Mouse (Mus musculus) MEL (cell line): ENCODE measurements around the gene AC141477.1. TPM values are rescaled to one million over a fixed set of nuclear protein-coding genes. Genes with fewer than 3 reads are reported as not detected.

Experiments
- DNase-seq: peaks from one replicate; pipeline ENCODE4 v3.0.0; 2011; ENCODE audit warnings: low read depth, low spot score
- H3K27ac ChIP-seq: 2 replicates; pipeline ENCODE4 v1.5.1; 2012; ENCODE audit warnings: low read depth, mild to moderate bottlenecking, control low read depth, low read length, moderate library complexity; ENCODE audit not compliant: control insufficient read depth
- H3K27me3 ChIP-seq, 2 experiments: fragments of 150-350 bp in 1 of 2; sonication (generic) in 1 of 2; 2 replicates each; pipeline ENCODE4 v1.6.1; 2012; ENCODE audit warnings: low read length in 2 of 2, mild to moderate bottlenecking in 2 of 2, improper control_type of control experiment in 1 of 2, moderate library complexity in 1 of 2; ENCODE audit not compliant: insufficient read depth in 2 of 2, control insufficient read depth in 1 of 2
- H3K36me3 ChIP-seq, 2 experiments: 2 replicates each; pipeline ENCODE4 v1.6.1; 2012 to 2014; ENCODE audit warnings: low read length in 2 of 2, improper control_type of control experiment in 1 of 2, inconsistent platforms in 1 of 2, mild to moderate bottlenecking in 1 of 2; ENCODE audit not compliant: insufficient read depth in 2 of 2, control insufficient read depth in 1 of 2
- H3K4me1 ChIP-seq, 2 experiments: fragments of 150-350 bp in 1 of 2; sonication (generic) in 1 of 2; 2 replicates each; pipeline ENCODE4 v1.6.1; 2012; ENCODE audit warnings: low read length in 2 of 2, improper control_type of control experiment in 1 of 2, mild to moderate bottlenecking in 1 of 2; ENCODE audit not compliant: insufficient read depth in 2 of 2, control insufficient read depth in 1 of 2
- H3K4me3 ChIP-seq, 2 experiments: fragments of 150-350 bp in 1 of 2; sonication (generic) in 1 of 2; 2 replicates each; pipeline ENCODE4 v1.5.1; 2012; ENCODE audit warnings: low read depth in 2 of 2, low read length in 2 of 2, mild to moderate bottlenecking in 2 of 2, moderate library complexity in 2 of 2, control low read depth in 1 of 2, improper control_type of control experiment in 1 of 2; ENCODE audit not compliant: control insufficient read depth in 1 of 2, insufficient read depth in 1 of 2
- H3K79me2 ChIP-seq: 2 replicates; pipeline ENCODE4 v1.6.1; 2012; ENCODE audit warnings: mild to moderate bottlenecking, low read length, moderate library complexity; ENCODE audit not compliant: control insufficient read depth, poor library complexity, insufficient read depth
- H3K9ac ChIP-seq: 2 replicates; pipeline ENCODE4 v1.6.1; 2012; ENCODE audit warnings: low read depth, mild to moderate bottlenecking, control low read depth, low read length, moderate library complexity; ENCODE audit not compliant: control insufficient read depth, poor library complexity, severe bottlenecking
- H3K9me3 ChIP-seq: fragments of 150-350 bp; sonication (generic); replicated peaks from 2 replicates; pipeline ENCODE4 v1.6.1; 2012; ENCODE audit warnings: mild to moderate bottlenecking, low read length, improper control_type of control experiment, moderate library complexity; ENCODE audit not compliant: insufficient read depth
- BHLHE40 ChIP-seq: IDR thresholded peaks from 2 replicates; pipeline ENCODE4 v1.6.1; 2012; ENCODE audit warnings: low read depth, mild to moderate bottlenecking, inconsistent platforms, low read length, improper control_type of control experiment, borderline replicate concordance
- CHD1 ChIP-seq: IDR thresholded peaks from 2 replicates; pipeline ENCODE4 v1.6.1; 2012; ENCODE audit warnings: low read depth, mild to moderate bottlenecking, inconsistent platforms, low read length, improper control_type of control experiment
- CHD2 ChIP-seq: IDR thresholded peaks from 2 replicates; pipeline ENCODE4 v1.6.1; 2011; ENCODE audit warnings: low read length, improper control_type of control experiment
- CTCF ChIP-seq, 3 experiments: IDR thresholded peaks in 2 of 3; conservative IDR thresholded peaks in 1 of 3; 2 replicates each; pipeline ENCODE4 v1.5.1; 2011 to 2012; ENCODE audit warnings: low read length in 3 of 3, low read depth in 2 of 3, mild to moderate bottlenecking in 2 of 3, improper control_type of control experiment in 1 of 3, inconsistent platforms in 1 of 3, mixed read lengths in 1 of 3, moderate library complexity in 1 of 3; ENCODE audit not compliant: control insufficient read depth in 1 of 3, insufficient read depth in 1 of 3, poor library complexity in 1 of 3, severe bottlenecking in 1 of 3
- ELF1 ChIP-seq: IDR thresholded peaks from 2 replicates; pipeline ENCODE4 v1.6.1; 2014; ENCODE audit warnings: low read depth, mild to moderate bottlenecking, inconsistent platforms, low read length, improper control_type of control experiment, moderate library complexity
- EP300 ChIP-seq, 2 experiments: IDR thresholded peaks; 2 replicates each; pipeline ENCODE4 v1.6.1; 2011; ENCODE audit warnings: improper control_type of control experiment in 2 of 2, low read length in 2 of 2, low read depth in 1 of 2, mild to moderate bottlenecking in 1 of 2
- ETS1 ChIP-seq: IDR thresholded peaks from 2 replicates; pipeline ENCODE4 v1.6.1; 2012; ENCODE audit warnings: low read depth, mild to moderate bottlenecking, inconsistent platforms, low read length, improper control_type of control experiment, moderate library complexity
- GABPA ChIP-seq: IDR thresholded peaks from 2 replicates; pipeline ENCODE4 v1.6.1; 2012; ENCODE audit warnings: low read depth, mild to moderate bottlenecking, inconsistent platforms, low read length, improper control_type of control experiment, moderate library complexity
- GATA1 ChIP-seq: IDR thresholded peaks from 2 replicates; pipeline ENCODE4 v1.6.1; 2011; ENCODE audit warnings: low read depth, low read length, improper control_type of control experiment
- JUND ChIP-seq: IDR thresholded peaks from 2 replicates; pipeline ENCODE4 v1.6.1; 2011; ENCODE audit warnings: low read depth, mild to moderate bottlenecking, improper control_type of control experiment, low read length
- KAT2A ChIP-seq: conservative IDR thresholded peaks from 2 replicates; pipeline ENCODE4 v1.6.1; 2012; ENCODE audit warnings: low read depth, low read length, improper control_type of control experiment, inconsistent platforms
- MAFK ChIP-seq: IDR thresholded peaks from 2 replicates; pipeline ENCODE4 v1.6.1; 2011; ENCODE audit warnings: low read depth, mild to moderate bottlenecking, low read length, improper control_type of control experiment, borderline replicate concordance
- MAX ChIP-seq: IDR thresholded peaks from 2 replicates; pipeline ENCODE4 v1.6.1; 2011; ENCODE audit warnings: low read length, improper control_type of control experiment
- MAZ ChIP-seq: IDR thresholded peaks from 2 replicates; pipeline ENCODE4 v1.6.1; 2012; ENCODE audit warnings: low read depth, mild to moderate bottlenecking, inconsistent platforms, low read length, improper control_type of control experiment
- MEF2A ChIP-seq: IDR thresholded peaks from 2 replicates; pipeline ENCODE4 v1.6.1; 2014; ENCODE audit warnings: low read depth, mild to moderate bottlenecking, inconsistent platforms, low read length, improper control_type of control experiment; ENCODE audit not compliant: poor library complexity, insufficient replicate concordance, severe bottlenecking; ENCODE audit errors: extremely low read depth
- MYB ChIP-seq: IDR thresholded peaks from 2 replicates; pipeline ENCODE4 v1.6.1; 2011; ENCODE audit warnings: mild to moderate bottlenecking, low read depth, low read length, improper control_type of control experiment
- MYC ChIP-seq: IDR thresholded peaks from 2 replicates; pipeline ENCODE4 v1.6.1; 2011; ENCODE audit warnings: low read depth, mild to moderate bottlenecking, low read length, improper control_type of control experiment, moderate library complexity
- NRF1 ChIP-seq: IDR thresholded peaks from 2 replicates; pipeline ENCODE4 v1.6.1; 2014; ENCODE audit warnings: low read depth, mild to moderate bottlenecking, inconsistent platforms, low read length, improper control_type of control experiment, moderate library complexity; ENCODE audit not compliant: poor library complexity, insufficient read depth, severe bottlenecking
- POLR2A ChIP-seq, 2 experiments: IDR thresholded peaks; 2 replicates each; pipeline ENCODE4 v1.6.1; 2011 to 2012; ENCODE audit warnings: low read length in 2 of 2, mild to moderate bottlenecking in 2 of 2, control low read depth in 1 of 2, improper control_type of control experiment in 1 of 2, low read depth in 1 of 2, moderate library complexity in 1 of 2; ENCODE audit not compliant: control insufficient read depth in 1 of 2, insufficient read depth in 1 of 2, poor library complexity in 1 of 2
- RAD21 ChIP-seq: IDR thresholded peaks from 2 replicates; pipeline ENCODE4 v1.6.1; 2011; ENCODE audit warnings: mild to moderate bottlenecking, low read depth, low read length, improper control_type of control experiment
- RCOR1 ChIP-seq: IDR thresholded peaks from 2 replicates; pipeline ENCODE4 v1.6.1; 2012; ENCODE audit warnings: low read depth, mild to moderate bottlenecking, inconsistent platforms, low read length, improper control_type of control experiment
- SMC3 ChIP-seq: IDR thresholded peaks from 2 replicates; pipeline ENCODE4 v1.6.1; 2011; ENCODE audit warnings: low read depth, low read length, improper control_type of control experiment
- TBP ChIP-seq: IDR thresholded peaks from 2 replicates; pipeline ENCODE4 v1.8.0; 2011; ENCODE audit warnings: low read depth, low read length, improper control_type of control experiment
- TCF12 ChIP-seq: IDR thresholded peaks from 2 replicates; pipeline ENCODE4 v1.6.1; 2014; ENCODE audit warnings: low read depth, mild to moderate bottlenecking, inconsistent platforms, low read length, improper control_type of control experiment, moderate library complexity
- UBTF ChIP-seq: IDR thresholded peaks from 2 replicates; pipeline ENCODE4 v1.6.1; 2012; ENCODE audit warnings: low read depth, mild to moderate bottlenecking, inconsistent platforms, low read length, improper control_type of control experiment, moderate library complexity, borderline replicate concordance; ENCODE audit not compliant: insufficient read depth
- USF2 ChIP-seq, 2 experiments: IDR thresholded peaks; 2 replicates each; pipeline ENCODE4 v1.6.1; 2011 to 2012; ENCODE audit warnings: improper control_type of control experiment in 2 of 2, low read length in 2 of 2, borderline replicate concordance in 1 of 2, inconsistent platforms in 1 of 2, low read depth in 1 of 2, mild to moderate bottlenecking in 1 of 2; ENCODE audit not compliant: insufficient read depth in 1 of 2
- ZC3H11A ChIP-seq: IDR thresholded peaks from 2 replicates; pipeline ENCODE4 v1.6.1; 2012; ENCODE audit warnings: low read depth, mild to moderate bottlenecking, inconsistent platforms, low read length, improper control_type of control experiment
- ZKSCAN1 ChIP-seq: IDR thresholded peaks from 2 replicates; pipeline ENCODE4 v1.6.1; 2012; ENCODE audit warnings: low read depth, mild to moderate bottlenecking, inconsistent platforms, low read length, improper control_type of control experiment, moderate library complexity
- ZMIZ1 ChIP-seq: IDR thresholded peaks from 2 replicates; pipeline ENCODE4 v1.6.1; 2012; ENCODE audit warnings: low read depth, mild to moderate bottlenecking, inconsistent platforms, low read length, improper control_type of control experiment, moderate library complexity
- ZNF384 ChIP-seq: IDR thresholded peaks from 2 replicates; pipeline ENCODE4 v1.6.1; 2012; ENCODE audit warnings: low read depth, mild to moderate bottlenecking, inconsistent platforms, low read length, improper control_type of control experiment
- polyA plus RNA-seq, 2 experiments: library from polyadenylated mRNA; stranded (reverse) in 1 of 2; unstranded in 1 of 2; fragments of >175 nt in 1 of 2; fragments of >200 nt in 1 of 2; gene quantifications; 2 replicates each; pipeline versions ENCODE4 v1.2.1 to v1.2.4; 2012; ENCODE audit warnings: low replicate concordance in 2 of 2, low read depth in 1 of 2; ENCODE audit not compliant: insufficient read length in 2 of 2, insufficient read depth in 1 of 2, missing spikeins in 1 of 2
- total RNA-seq: library from RNA; depleted of rRNA; stranded (reverse); fragments of 300-350 nt; gene quantifications from 2 replicates; pipeline ENCODE4 v1.2.3, GENCODE M21; 2012

AC141477.1 gene
- total and polyA plus RNA-seq, 3 experiments: 0.70 TPM; not detected in 2

DNA sequence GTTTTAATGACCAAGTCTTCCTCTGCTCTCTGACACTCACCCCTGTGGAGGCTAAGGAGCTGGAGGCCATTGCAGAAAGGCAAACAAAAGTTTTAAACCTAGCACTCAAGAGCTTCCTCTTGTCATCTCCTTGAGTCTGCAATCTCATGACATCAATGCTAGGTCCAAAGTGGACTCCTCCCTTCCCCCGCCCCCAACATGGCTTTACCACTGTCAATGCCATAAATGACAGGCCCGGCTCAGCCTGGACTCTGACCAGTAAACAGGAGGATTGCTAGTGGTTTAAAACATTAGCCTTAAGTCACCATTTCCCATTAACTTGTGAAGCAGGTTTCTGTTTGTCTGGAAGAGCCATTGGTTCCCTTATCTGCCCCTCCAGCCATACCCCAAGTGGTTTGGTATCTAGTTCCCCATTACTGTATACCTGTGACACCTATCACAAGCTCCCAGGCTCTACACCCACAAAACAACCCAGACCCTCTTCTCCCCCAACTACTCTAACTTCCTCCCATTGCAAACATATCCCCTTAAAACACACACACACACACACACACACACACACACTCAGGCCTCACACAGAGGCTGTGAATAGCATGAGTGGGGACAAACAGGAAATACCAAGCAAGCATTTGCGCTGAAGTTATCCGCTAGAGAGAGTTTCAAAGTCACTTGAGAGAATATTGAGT, 5.9 kb upstream of the AC141477.1 start (continued):
- no peak for TF ChIP-seq SMC3
- peak in 1 of 2 experiments; percentile 56; a peak in 2 of 4 replicates for TF ChIP-seq POLR2A (IDR thresholded peaks at IDR 0.05; ENCODE audit: control insufficient read depth in 1 of 2, insufficient read depth in 1 of 2, low read depth in 1 of 2, low read length in 2 of 2, poor library complexity in 1 of 2)
- peak; percentile 69; the same call in 1 of the 2 replicates for TF ChIP-seq MAX
- TF ChIP-seq ETS1: peak; percentile 90
- peak; percentile 69 for TF ChIP-seq MYB
- peak; percentile 75 for TF ChIP-seq JUND
- peak; percentile 51; the same call in 1 of the 2 replicates for TF ChIP-seq MYC
- TF ChIP-seq RAD21: no peak
- TF ChIP-seq EP300 (IDR thresholded peaks at IDR 0.05; ENCODE audit: low read depth in 1 of 2, low read length in 2 of 2): peak; percentile 96
- peak; percentile 65; the same call in 1 of the 2 replicates for TF ChIP-seq MEF2A
- peak; percentile 97 for TF ChIP-seq GATA1
- TF ChIP-seq MAZ: peak; percentile 96; the same call in 1 of the 2 replicates
- TF ChIP-seq ZC3H11A: no peak

DNA sequence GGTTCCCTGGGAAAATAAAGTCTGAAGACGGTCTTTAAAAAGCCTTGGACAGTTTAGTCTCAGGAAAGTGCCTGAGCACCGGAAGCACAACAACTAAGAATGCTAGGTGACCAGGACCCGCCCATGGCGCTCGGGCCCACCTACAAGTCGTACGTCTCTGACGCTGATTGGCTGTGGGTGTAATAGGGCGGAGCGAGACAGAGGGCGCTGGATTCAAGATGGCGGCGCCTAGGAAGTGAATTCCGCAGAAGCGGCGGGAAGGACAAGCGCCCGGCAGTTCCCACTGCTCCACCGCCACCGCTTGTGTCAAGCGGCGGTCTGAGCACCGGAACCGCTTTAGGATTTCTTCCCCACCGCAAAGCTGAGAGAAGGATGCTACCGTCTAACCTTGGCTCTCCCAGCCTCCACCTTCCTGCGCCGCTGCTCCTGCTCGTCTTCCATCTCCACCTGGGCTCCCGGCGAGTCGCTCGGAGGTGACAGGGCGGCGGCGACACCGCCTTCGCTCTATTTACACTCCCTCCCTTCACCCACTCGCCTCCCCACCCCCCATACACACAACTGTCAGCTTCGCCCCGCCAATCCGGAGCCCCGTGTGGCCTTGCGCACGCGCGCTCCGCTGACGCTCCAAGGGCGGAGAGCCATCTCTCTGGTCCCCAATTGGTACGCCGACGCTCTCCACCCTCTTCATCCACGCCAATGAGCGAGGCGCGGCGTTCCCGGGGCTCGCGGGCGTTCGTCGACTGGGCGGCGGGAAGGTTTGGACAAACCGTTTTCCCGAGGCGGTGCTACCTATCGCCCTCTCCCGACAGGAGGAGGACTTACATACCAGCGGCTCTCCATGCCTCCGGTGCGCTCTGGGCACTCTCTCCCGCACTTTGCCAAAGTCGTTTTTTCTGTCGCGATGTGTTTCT, 2.2 kb upstream of the AC141477.1 start, which contains the start of gene Pcnt:
TSS of gene Pcnt (minus strand) at position 609 of the 911 bp plus-strand sequence.
- no peaks in the 10 kb centered on the region for H3K9me3 ChIP-seq
- H3K27me3 ChIP-seq: no peaks in the 10 kb centered on the region
- peaks cover 25% of the 10 kb centered on the region for H3K79me2 ChIP-seq
- peak; percentile 99 for DNase-seq
- peak within 1 kb of the TSS; percentile 95 for H3K27ac ChIP-seq
- peaks cover 8 to 37% of the 10 kb centered on the region in 2 experiments for H3K4me1 ChIP-seq
- peaks cover 3 to 34% of the 10 kb centered on the region in 2 experiments for H3K36me3 ChIP-seq
- peak within 1 kb of the TSS; percentile 91 for H3K9ac ChIP-seq
- peak within 1 kb of the TSS; percentile 76 to 93 for H3K4me3 ChIP-seq
- TF ChIP-seq ETS1: no peak
- peak; percentile 36; the same call in 1 of the 2 replicates for TF ChIP-seq KAT2A
- TF ChIP-seq ZMIZ1: peak; percentile 74
- no peak for TF ChIP-seq UBTF
- no peak for TF ChIP-seq USF2 (IDR thresholded peaks at IDR 0.05; ENCODE audit: borderline replicate concordance in 1 of 2, insufficient read depth in 1 of 2, low read depth in 1 of 2, low read length in 2 of 2)
- TF ChIP-seq CHD1: no peak; the same call in 1 of the 2 replicates
- no peak for TF ChIP-seq RCOR1
- peak; percentile 93 for TF ChIP-seq CHD2
- no peak for TF ChIP-seq SMC3
- no peak for TF ChIP-seq ZNF384
- TF ChIP-seq TBP: peak; percentile 82
- TF ChIP-seq EP300 (IDR thresholded peaks at IDR 0.05; ENCODE audit: low read depth in 1 of 2, low read length in 2 of 2): no peak; a peak in 1 of 4 replicates
- TF ChIP-seq GABPA: no peak
- peak; percentile 93 for TF ChIP-seq NRF1
- TF ChIP-seq MAX: no peak; the same call in 1 of the 2 replicates
- no peak for TF ChIP-seq ZKSCAN1
- TF ChIP-seq MEF2A: no peak
- no peak for TF ChIP-seq MAFK
- TF ChIP-seq ELF1: peak; percentile 58; the same call in 1 of the 2 replicates
- TF ChIP-seq JUND: no peak
- TF ChIP-seq TCF12: peak; percentile 49; the same call in 1 of the 2 replicates
- peak; percentile 61 to 70 (median 63) for TF ChIP-seq CTCF (IDR thresholded peaks at IDR 0.05 in 2 of 3, conservative IDR thresholded peaks at IDR 0.05 in 1 of 3; ENCODE audit: control insufficient read depth in 1 of 3, insufficient read depth in 1 of 3, low read depth in 2 of 3, low read length in 3 of 3, poor library complexity in 1 of 3, severe bottlenecking in 1 of 3)
- no peak for TF ChIP-seq BHLHE40
